Mouse (Mus musculus) MEL (cell line): ENCODE measurements at regions not wholly inside any gene's neighbourhood (a gene's known extent, or its start where the extent isn't known, plus 50 kb on each side); places are given as distances from the start of the nearest gene placed in this dataset.

ENCODE experiments used
- DNase-seq: peaks from one replicate; pipeline ENCODE4 v3.0.0; 2011; ENCODE audit warnings: low read depth, low spot score
- H3K27ac ChIP-seq: 2 replicates; pipeline ENCODE4 v1.5.1; 2012; ENCODE audit warnings: low read depth, mild to moderate bottlenecking, control low read depth, low read length, moderate library complexity; ENCODE audit not compliant: control insufficient read depth
- H3K27me3 ChIP-seq, 2 experiments: fragments of 150-350 bp in 1 of 2; sonication (generic) in 1 of 2; 2 replicates each; pipeline ENCODE4 v1.6.1; 2012; ENCODE audit warnings: low read length in 2 of 2, mild to moderate bottlenecking in 2 of 2, improper control_type of control experiment in 1 of 2, moderate library complexity in 1 of 2; ENCODE audit not compliant: insufficient read depth in 2 of 2, control insufficient read depth in 1 of 2
- H3K36me3 ChIP-seq, 2 experiments: 2 replicates each; pipeline ENCODE4 v1.6.1; 2012 to 2014; ENCODE audit warnings: low read length in 2 of 2, improper control_type of control experiment in 1 of 2, inconsistent platforms in 1 of 2, mild to moderate bottlenecking in 1 of 2; ENCODE audit not compliant: insufficient read depth in 2 of 2, control insufficient read depth in 1 of 2
- H3K4me1 ChIP-seq, 2 experiments: fragments of 150-350 bp in 1 of 2; sonication (generic) in 1 of 2; 2 replicates each; pipeline ENCODE4 v1.6.1; 2012; ENCODE audit warnings: low read length in 2 of 2, improper control_type of control experiment in 1 of 2, mild to moderate bottlenecking in 1 of 2; ENCODE audit not compliant: insufficient read depth in 2 of 2, control insufficient read depth in 1 of 2
- H3K4me3 ChIP-seq, 2 experiments: fragments of 150-350 bp in 1 of 2; sonication (generic) in 1 of 2; 2 replicates each; pipeline ENCODE4 v1.5.1; 2012; ENCODE audit warnings: low read depth in 2 of 2, low read length in 2 of 2, mild to moderate bottlenecking in 2 of 2, moderate library complexity in 2 of 2, control low read depth in 1 of 2, improper control_type of control experiment in 1 of 2; ENCODE audit not compliant: control insufficient read depth in 1 of 2, insufficient read depth in 1 of 2
- H3K79me2 ChIP-seq: 2 replicates; pipeline ENCODE4 v1.6.1; 2012; ENCODE audit warnings: mild to moderate bottlenecking, low read length, moderate library complexity; ENCODE audit not compliant: control insufficient read depth, poor library complexity, insufficient read depth
- H3K9ac ChIP-seq: 2 replicates; pipeline ENCODE4 v1.6.1; 2012; ENCODE audit warnings: low read depth, mild to moderate bottlenecking, control low read depth, low read length, moderate library complexity; ENCODE audit not compliant: control insufficient read depth, poor library complexity, severe bottlenecking
- H3K9me3 ChIP-seq: fragments of 150-350 bp; sonication (generic); replicated peaks from 2 replicates; pipeline ENCODE4 v1.6.1; 2012; ENCODE audit warnings: mild to moderate bottlenecking, low read length, improper control_type of control experiment, moderate library complexity; ENCODE audit not compliant: insufficient read depth
- BHLHE40 ChIP-seq: IDR thresholded peaks from 2 replicates; pipeline ENCODE4 v1.6.1; 2012; ENCODE audit warnings: low read depth, mild to moderate bottlenecking, inconsistent platforms, low read length, improper control_type of control experiment, borderline replicate concordance
- CHD1 ChIP-seq: IDR thresholded peaks from 2 replicates; pipeline ENCODE4 v1.6.1; 2012; ENCODE audit warnings: low read depth, mild to moderate bottlenecking, inconsistent platforms, low read length, improper control_type of control experiment
- CTCF ChIP-seq, 3 experiments: IDR thresholded peaks in 2 of 3; conservative IDR thresholded peaks in 1 of 3; 2 replicates each; pipeline ENCODE4 v1.5.1; 2011 to 2012; ENCODE audit warnings: low read length in 3 of 3, low read depth in 2 of 3, mild to moderate bottlenecking in 2 of 3, improper control_type of control experiment in 1 of 3, inconsistent platforms in 1 of 3, mixed read lengths in 1 of 3, moderate library complexity in 1 of 3; ENCODE audit not compliant: control insufficient read depth in 1 of 3, insufficient read depth in 1 of 3, poor library complexity in 1 of 3, severe bottlenecking in 1 of 3
- ETS1 ChIP-seq: IDR thresholded peaks from 2 replicates; pipeline ENCODE4 v1.6.1; 2012; ENCODE audit warnings: low read depth, mild to moderate bottlenecking, inconsistent platforms, low read length, improper control_type of control experiment, moderate library complexity
- GATA1 ChIP-seq: IDR thresholded peaks from 2 replicates; pipeline ENCODE4 v1.6.1; 2011; ENCODE audit warnings: low read depth, low read length, improper control_type of control experiment
- HCFC1 ChIP-seq: IDR thresholded peaks from 2 replicates; pipeline ENCODE4 v1.6.1; 2012; ENCODE audit warnings: low read depth, mild to moderate bottlenecking, inconsistent platforms, low read length, improper control_type of control experiment, moderate library complexity
- MAFK ChIP-seq: IDR thresholded peaks from 2 replicates; pipeline ENCODE4 v1.6.1; 2011; ENCODE audit warnings: low read depth, mild to moderate bottlenecking, low read length, improper control_type of control experiment, borderline replicate concordance
- MAX ChIP-seq: IDR thresholded peaks from 2 replicates; pipeline ENCODE4 v1.6.1; 2011; ENCODE audit warnings: low read length, improper control_type of control experiment
- MAZ ChIP-seq: IDR thresholded peaks from 2 replicates; pipeline ENCODE4 v1.6.1; 2012; ENCODE audit warnings: low read depth, mild to moderate bottlenecking, inconsistent platforms, low read length, improper control_type of control experiment
- MXI1 ChIP-seq: IDR thresholded peaks from 2 replicates; pipeline ENCODE4 v1.6.1; 2011; ENCODE audit warnings: mild to moderate bottlenecking, low read depth, low read length, improper control_type of control experiment
- MYB ChIP-seq: IDR thresholded peaks from 2 replicates; pipeline ENCODE4 v1.6.1; 2011; ENCODE audit warnings: mild to moderate bottlenecking, low read depth, low read length, improper control_type of control experiment
- MYC ChIP-seq: IDR thresholded peaks from 2 replicates; pipeline ENCODE4 v1.6.1; 2011; ENCODE audit warnings: low read depth, mild to moderate bottlenecking, low read length, improper control_type of control experiment, moderate library complexity
- NRF1 ChIP-seq: IDR thresholded peaks from 2 replicates; pipeline ENCODE4 v1.6.1; 2014; ENCODE audit warnings: low read depth, mild to moderate bottlenecking, inconsistent platforms, low read length, improper control_type of control experiment, moderate library complexity; ENCODE audit not compliant: poor library complexity, insufficient read depth, severe bottlenecking
- POLR2A ChIP-seq, 2 experiments: IDR thresholded peaks; 2 replicates each; pipeline ENCODE4 v1.6.1; 2011 to 2012; ENCODE audit warnings: low read length in 2 of 2, mild to moderate bottlenecking in 2 of 2, control low read depth in 1 of 2, improper control_type of control experiment in 1 of 2, low read depth in 1 of 2, moderate library complexity in 1 of 2; ENCODE audit not compliant: control insufficient read depth in 1 of 2, insufficient read depth in 1 of 2, poor library complexity in 1 of 2
- POLR2AphosphoS2 ChIP-seq: IDR thresholded peaks from 2 replicates; pipeline ENCODE4 v1.6.1; 2011; ENCODE audit warnings: low read length, improper control_type of control experiment
- POLR2AphosphoS5 ChIP-seq: IDR thresholded peaks from 2 replicates; pipeline ENCODE4 v1.6.1; 2012; ENCODE audit warnings: low read depth, borderline replicate concordance, mild to moderate bottlenecking, inconsistent platforms, low read length, moderate library complexity, mixed read lengths
- RAD21 ChIP-seq: IDR thresholded peaks from 2 replicates; pipeline ENCODE4 v1.6.1; 2011; ENCODE audit warnings: mild to moderate bottlenecking, low read depth, low read length, improper control_type of control experiment
- TBP ChIP-seq: IDR thresholded peaks from 2 replicates; pipeline ENCODE4 v1.8.0; 2011; ENCODE audit warnings: low read depth, low read length, improper control_type of control experiment
- USF1 ChIP-seq: IDR thresholded peaks from 2 replicates; pipeline ENCODE4 v1.6.1; 2014; ENCODE audit warnings: low read depth, mild to moderate bottlenecking, inconsistent platforms, low read length, improper control_type of control experiment, moderate library complexity
- ZC3H11A ChIP-seq: IDR thresholded peaks from 2 replicates; pipeline ENCODE4 v1.6.1; 2012; ENCODE audit warnings: low read depth, mild to moderate bottlenecking, inconsistent platforms, low read length, improper control_type of control experiment
- ZKSCAN1 ChIP-seq: IDR thresholded peaks from 2 replicates; pipeline ENCODE4 v1.6.1; 2012; ENCODE audit warnings: low read depth, mild to moderate bottlenecking, inconsistent platforms, low read length, improper control_type of control experiment, moderate library complexity
- ZMIZ1 ChIP-seq: IDR thresholded peaks from 2 replicates; pipeline ENCODE4 v1.6.1; 2012; ENCODE audit warnings: low read depth, mild to moderate bottlenecking, inconsistent platforms, low read length, improper control_type of control experiment, moderate library complexity
- ZNF384 ChIP-seq: IDR thresholded peaks from 2 replicates; pipeline ENCODE4 v1.6.1; 2012; ENCODE audit warnings: low read depth, mild to moderate bottlenecking, inconsistent platforms, low read length, improper control_type of control experiment

DNA sequence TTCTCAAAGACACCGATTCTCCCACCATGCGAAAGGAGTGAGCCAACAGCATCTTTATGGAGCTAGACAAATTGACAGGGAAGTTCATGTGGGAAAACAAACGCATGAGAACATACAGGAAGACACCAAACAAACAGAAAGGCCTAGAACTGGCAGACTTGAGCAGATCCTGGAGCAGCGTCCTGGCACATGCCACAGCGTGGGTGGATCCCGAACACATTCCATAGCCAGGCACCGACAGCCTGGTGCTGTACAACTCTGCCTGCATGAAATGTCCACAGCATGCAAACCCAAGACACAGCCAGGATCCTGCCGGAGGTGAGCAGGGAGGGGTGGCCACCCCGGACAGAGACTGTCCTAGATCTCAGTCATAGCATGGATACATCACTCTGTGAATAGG lies 177.2 kb downstream of the Mroh4 start:
- Histone ChIP-seq H3K9me3 (no peaks in the 10 kb centered on the region), H3K4me3 (no peak overlapping the region), H3K27ac (no peak overlapping the region), H3K27me3 (no peaks in the 10 kb centered on the region), H3K79me2 (no peaks in the 10 kb centered on the region), H3K4me1 (no peaks in the 10 kb centered on the region), H3K36me3 (no peaks in the 10 kb centered on the region), H3K9ac (no peak overlapping the region)
- no peak for DNase-seq
- TF ChIP-seq HCFC1 (no peak), GATA1 (no peak), MYC (no peak), MAFK (no peak), CHD1 (no peak), NRF1 (no peak), POLR2A (IDR thresholded peaks at IDR 0.05; ENCODE audit: control insufficient read depth in 1 of 2, insufficient read depth in 1 of 2, low read depth in 1 of 2, low read length in 2 of 2, poor library complexity in 1 of 2) (no peak), BHLHE40 (no peak), ZKSCAN1 (no peak), RAD21 (no peak), POLR2AphosphoS2 (no peak), USF1 (no peak), TBP (no peak), MYB (no peak), ZMIZ1 (no peak), ZNF384 (no peak), CTCF (IDR thresholded peaks at IDR 0.05 in 2 of 3, conservative IDR thresholded peaks at IDR 0.05 in 1 of 3; ENCODE audit: control insufficient read depth in 1 of 3, insufficient read depth in 1 of 3, low read depth in 2 of 3, low read length in 3 of 3, poor library complexity in 1 of 3, severe bottlenecking in 1 of 3) (no peak), ZC3H11A (no peak), ETS1 (no peak), MAX (no peak)

DNA sequence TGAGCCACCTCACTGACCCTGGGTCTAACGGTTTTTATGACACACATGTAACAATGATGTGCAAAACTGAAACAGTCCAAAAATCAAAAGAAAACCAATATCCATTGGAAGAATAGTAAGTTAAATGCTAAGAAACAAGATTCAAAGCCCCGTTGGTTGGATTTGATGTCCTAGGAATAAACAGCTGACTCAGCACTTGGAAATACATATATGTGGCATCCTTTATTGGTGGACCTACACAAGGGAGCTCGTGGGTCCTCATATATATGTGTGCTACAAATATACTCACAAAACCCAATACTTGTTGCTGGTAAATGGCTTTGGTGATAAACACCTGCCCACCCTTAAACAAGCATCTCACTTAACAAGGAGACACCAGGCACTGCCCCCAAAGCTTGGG lies 178.2 kb downstream of the Mroh4 start:
- Histone ChIP-seq H3K9ac (no peak overlapping the region), H3K4me1 (no peaks in the 10 kb centered on the region), H3K79me2 (no peaks in the 10 kb centered on the region), H3K27me3 (no peaks in the 10 kb centered on the region), H3K4me3 (no peak overlapping the region), H3K9me3 (no peaks in the 10 kb centered on the region), H3K36me3 (no peaks in the 10 kb centered on the region), H3K27ac (no peak overlapping the region)
- TF ChIP-seq MAFK, result peak; percentile 67; the same call in 1 of the 2 replicates
- TF ChIP-seq MAZ, result no peak
- TF ChIP-seq MXI1, result no peak
- no peak for TF ChIP-seq POLR2AphosphoS5
- no peak for DNase-seq
